Mouse (Mus musculus) hindbrain, embryonic 14.5 days (tissue): ENCODE data around the gene Slc15a2. TPM values are rescaled to one million over a fixed set of nuclear protein-coding genes. Genes with fewer than 3 reads are reported as not detected.

Source experiments
- ATAC-seq: fragments of 200-750 bp; cut with Nextera tagmentation; 2 replicates; pipeline ENCODE4 v1.8.0; 2017; ENCODE audit warnings: moderate number of reproducible peaks, mild to moderate bottlenecking, moderate TSS enrichment, moderate library complexity; ENCODE audit not compliant: low FRiP score
- DNase-seq: peaks from one replicate; pipeline ENCODE4 v3.0.0-alpha.2; 2015; ENCODE audit warnings: low spot score
- H3K27ac ChIP-seq: fragments of 300-500 bp; sonication (generic); 2 replicates; pipeline ENCODE4 v1.5.1; 2014; ENCODE audit warnings: mild to moderate bottlenecking, moderate library complexity
- H3K27me3 ChIP-seq: fragments of 300-500 bp; sonication (generic); 2 replicates; pipeline ENCODE4 v1.6.1; 2014; ENCODE audit warnings: mild to moderate bottlenecking, low read length, mixed read lengths; ENCODE audit not compliant: control insufficient read depth, insufficient read depth
- H3K36me3 ChIP-seq: fragments of 300-500 bp; sonication (generic); replicated peaks from 2 replicates; pipeline ENCODE4 v1.6.1; 2014; ENCODE audit not compliant: control insufficient read depth, insufficient read depth
- H3K4me1 ChIP-seq: fragments of 300-500 bp; sonication (generic); replicated peaks from 2 replicates; pipeline ENCODE4 v1.6.1; 2014; ENCODE audit warnings: antibody characterized with exemption, low read length, mixed read lengths; ENCODE audit not compliant: control insufficient read depth, insufficient read depth
- H3K4me2 ChIP-seq: fragments of 300-500 bp; sonication (generic); replicated peaks from 2 replicates; pipeline ENCODE4 v1.6.1; 2014; ENCODE audit warnings: mild to moderate bottlenecking, moderate library complexity
- H3K4me3 ChIP-seq: fragments of 300-500 bp; sonication (generic); replicated peaks from 2 replicates; pipeline ENCODE4 v1.5.1; 2014; ENCODE audit warnings: mild to moderate bottlenecking, low read length
- H3K9ac ChIP-seq: fragments of 300-500 bp; sonication (generic); 2 replicates; pipeline ENCODE4 v1.6.1; 2014
- H3K9me3 ChIP-seq: fragments of 300-500 bp; sonication (generic); 2 replicates; pipeline ENCODE4 v1.6.1; 2016; ENCODE audit warnings: low read length; ENCODE audit not compliant: control insufficient read depth
- WGBS: fragments of 180-500 bp; shearing (Covaris S2); extraction: QIAGEN DNeasy Blood & Tissue Kit; methylation state at CpG from one replicate; pipeline ENCODE4 v1.1.7; 2014; 5-methylcytosine and 5-hydroxymethylcytosine counted together
- polyA plus RNA-seq: library from polyadenylated mRNA; unstranded; fragments of >200 nt; fragmentation: Nextera tagmentation; extraction: Ambion mirVana; gene quantifications from 2 replicates; pipeline ENCODE4 v1.2.1, GENCODE M21; 2014

The Slc15a2 gene
- polyA plus RNA-seq, 1 experiment from 2014 or later = 16.3 TPM

GRCm38 (mm10) chr16:36771703-36772102 lies 13.1 kb downstream of the Slc15a2 start:
- no peak overlapping the region for H3K4me2 ChIP-seq
- no peak overlapping the region for H3K4me3 ChIP-seq
- WGBS = 95% methylated on average over 3 of the region's 3 CpGs
- no peaks in the 10 kb centered on the region for H3K36me3 ChIP-seq
- ATAC-seq (no peak), DNase-seq (no peak)
- H3K9me3 ChIP-seq = no peaks in the 10 kb centered on the region
- no peak overlapping the region for H3K27ac ChIP-seq
- H3K27me3 ChIP-seq = no peaks in the 10 kb centered on the region
- H3K4me1 ChIP-seq = no peaks in the 10 kb centered on the region
- H3K9ac ChIP-seq = no peak overlapping the region

GRCm38 (mm10) chr16:36771244-36771643 lies 13.5 kb downstream of the Slc15a2 start:
- H3K4me2 ChIP-seq = no peak overlapping the region
- H3K27me3 ChIP-seq = no peaks in the 10 kb centered on the region
- no peaks in the 10 kb centered on the region for H3K9me3 ChIP-seq
- H3K9ac ChIP-seq = no peak overlapping the region
- no peak overlapping the region for H3K4me3 ChIP-seq
- 83% methylated on average over 2 of the region's 2 CpGs for WGBS
- ATAC-seq = no peak
- DNase-seq = no peak
- no peak overlapping the region for H3K27ac ChIP-seq
- H3K36me3 ChIP-seq = no peaks in the 10 kb centered on the region
- no peaks in the 10 kb centered on the region for H3K4me1 ChIP-seq

GRCm38 (mm10) chr16:36770830-36771229 lies 13.9 kb downstream of the Slc15a2 start:
- DNase-seq (no peak), ATAC-seq (peak; percentile 48; the same call in 1 of the 2 replicates)
- Histone ChIP-seq H3K4me3 (no peak overlapping the region), H3K9ac (no peak overlapping the region), H3K9me3 (no peaks in the 10 kb centered on the region), H3K27ac (no peak overlapping the region), H3K4me1 (no peaks in the 10 kb centered on the region), H3K4me2 (no peak overlapping the region), H3K36me3 (no peaks in the 10 kb centered on the region), H3K27me3 (no peaks in the 10 kb centered on the region)
- 58% methylated on average over 4 of the region's 4 CpGs for WGBS

- DNase-seq = no peak
- WGBS = 81% methylated on average over 8 of the region's 13 CpGs
- Histone ChIP-seq H3K36me3 (no peaks in the 10 kb centered on the region), H3K27ac (no peak overlapping the region), H3K4me2 (no peak overlapping the region), H3K4me1 (no peaks in the 10 kb centered on the region), H3K9me3 (no peaks in the 10 kb centered on the region), H3K9ac (no peak overlapping the region), H3K4me3 (no peak overlapping the region), H3K27me3 (no peaks in the 10 kb centered on the region)
- ATAC-seq = no peak
Observed at GRCm38 (mm10) chr16:36770191-36770771, 14.5 kb downstream of the Slc15a2 start.

GRCm38 (mm10) chr16:36751979-36752378 lies 32.8 kb downstream of the Slc15a2 start:
- H3K4me3 ChIP-seq = no peak overlapping the region
- no peaks in the 10 kb centered on the region for H3K4me1 ChIP-seq
- H3K27me3 ChIP-seq = no peaks in the 10 kb centered on the region
- H3K27ac ChIP-seq = no peak overlapping the region
- ATAC-seq (no peak), DNase-seq (no peak)
- H3K4me2 ChIP-seq = no peak overlapping the region
- no peaks in the 10 kb centered on the region for H3K9me3 ChIP-seq
- H3K36me3 ChIP-seq = no peaks in the 10 kb centered on the region
- 90% methylated on average over 3 of the region's 3 CpGs for WGBS
- no peak overlapping the region for H3K9ac ChIP-seq

- Histone ChIP-seq H3K27ac (no peak overlapping the region), H3K4me1 (no peaks in the 10 kb centered on the region), H3K9ac (no peak overlapping the region), H3K36me3 (no peaks in the 10 kb centered on the region), H3K9me3 (no peaks in the 10 kb centered on the region), H3K4me3 (no peak overlapping the region), H3K4me2 (no peak overlapping the region), H3K27me3 (no peaks in the 10 kb centered on the region)
- ATAC-seq (no peak), DNase-seq (no peak)
- WGBS = 73% methylated on average over 2 of the region's 2 CpGs
Observed at GRCm38 (mm10) chr16:36747767-36748166, 37.0 kb downstream of the Slc15a2 start.

- ATAC-seq = no peak
- H3K27me3 ChIP-seq = no peaks in the 10 kb centered on the region
- WGBS = 84% methylated on average over 4 of the region's 4 CpGs
- H3K9me3 ChIP-seq = no peaks in the 10 kb centered on the region
- DNase-seq = no peak
- H3K27ac ChIP-seq = no peak overlapping the region
- H3K4me2 ChIP-seq = no peak overlapping the region
- no peak overlapping the region for H3K9ac ChIP-seq
- H3K4me1 ChIP-seq = no peaks in the 10 kb centered on the region
- H3K4me3 ChIP-seq = no peak overlapping the region
- no peaks in the 10 kb centered on the region for H3K36me3 ChIP-seq
Observed at GRCm38 (mm10) chr16:36747068-36747467, 37.7 kb downstream of the Slc15a2 start.

- Histone ChIP-seq H3K36me3 (no peaks in the 10 kb centered on the region), H3K9ac (no peak overlapping the region), H3K4me1 (no peaks in the 10 kb centered on the region), H3K27me3 (no peaks in the 10 kb centered on the region), H3K4me3 (no peak overlapping the region), H3K4me2 (no peak overlapping the region), H3K27ac (no peak overlapping the region), H3K9me3 (no peaks in the 10 kb centered on the region)
- WGBS = 91% methylated on average over 8 of the region's 8 CpGs
- DNase-seq (no peak), ATAC-seq (no peak)
Observed at GRCm38 (mm10) chr16:36743580-36743979, 41.2 kb downstream of the Slc15a2 start.

- Histone ChIP-seq H3K9me3 (no peaks in the 10 kb centered on the region), H3K27ac (no peak overlapping the region), H3K4me3 (no peak overlapping the region), H3K4me1 (no peaks in the 10 kb centered on the region), H3K9ac (no peak overlapping the region), H3K27me3 (no peaks in the 10 kb centered on the region), H3K4me2 (no peak overlapping the region), H3K36me3 (no peaks in the 10 kb centered on the region)
- DNase-seq = no peak
- WGBS = 64% methylated on average over 4 of the region's 4 CpGs
- ATAC-seq = no peak
Observed at GRCm38 (mm10) chr16:36739404-36739930, 45.3 kb downstream of the Slc15a2 start.

- DNase-seq (no peak), ATAC-seq (no peak)
- Histone ChIP-seq H3K27ac (no peak overlapping the region), H3K4me2 (no peak overlapping the region), H3K9ac (no peak overlapping the region), H3K36me3 (no peaks in the 10 kb centered on the region), H3K4me1 (no peaks in the 10 kb centered on the region), H3K27me3 (no peaks in the 10 kb centered on the region), H3K4me3 (no peak overlapping the region), H3K9me3 (no peaks in the 10 kb centered on the region)
- WGBS = 79% methylated on average over 3 of the region's 3 CpGs
Observed at GRCm38 (mm10) chr16:36735421-36735820, 49.3 kb downstream of the Slc15a2 start.
